Mouse (Mus musculus) right cerebral cortex, adult 18-20 months (tissue): ENCODE data around the gene Trim37.
A peak's percentile ranks its signal among the peaks of the same experiment; 100 is the strongest.

Source experiments
- DNase-seq: peaks from one replicate; pipeline ENCODE4 v3.0.0; 2022; ENCODE audit warnings: mixed read lengths

Gene Trim37

GRCm38 (mm10) chr11:87126824-87127816 lies at the start of gene Trim37:
Trim37 (plus strand) TSS chr11:87127077.
- peak; percentile 93 for DNase-seq

- no peak for DNase-seq
Observed at GRCm38 (mm10) chr11:87083712-87084111, 43.2 kb upstream of the Trim37 start.

GRCm38 (mm10) chr11:87085461-87085860 lies 41.4 kb upstream of the Trim37 start:
- no peak for DNase-seq

GRCm38 (mm10) chr11:87086290-87086984 lies 40.4 kb upstream of the Trim37 start, which contains the start of gene Smg8:
Smg8 (minus strand) TSS chr11:87086774.
- peak; percentile 87 for DNase-seq

GRCm38 (mm10) chr11:87087142-87087541 lies 39.7 kb upstream of the Trim37 start:
- no peak for DNase-seq

GRCm38 (mm10) chr11:87108409-87108754 lies 18.5 kb upstream of the Trim37 start, which contains the start of gene Prr11:
Prr11 (minus strand) TSS chr11:87108708.
- no peak for DNase-seq

GRCm38 (mm10) chr11:87108755-87109518 lies 17.9 kb upstream of the Trim37 start, which contains the start of gene Ska2:
Ska2 (plus strand) TSS chr11:87109234.
- peak; percentile 98 for DNase-seq

GRCm38 (mm10) chr11:87109519-87110171 lies 17.2 kb upstream of the Trim37 start:
- DNase-seq: peak; percentile 10

- DNase-seq: no peak
Observed at GRCm38 (mm10) chr11:87110172-87110909, 16.5 kb upstream of the Trim37 start.

GRCm38 (mm10) chr11:87121864-87122263 lies 5.0 kb upstream of the Trim37 start:
- no peak for DNase-seq

- no peak for DNase-seq
Observed at GRCm38 (mm10) chr11:87125562-87125961, 1.3 kb upstream of the Trim37 start.

- no peak for DNase-seq
Observed at GRCm38 (mm10) chr11:87126281-87126823, 525 bp upstream of the Trim37 start.

GRCm38 (mm10) chr11:87136233-87136632 lies 9.4 kb downstream of the Trim37 start:
- no peak for DNase-seq

- DNase-seq: no peak
Observed at GRCm38 (mm10) chr11:87158012-87158411, 31.1 kb downstream of the Trim37 start.

GRCm38 (mm10) chr11:87162687-87163086 lies 35.8 kb downstream of the Trim37 start:
- no peak for DNase-seq

GRCm38 (mm10) chr11:87163751-87164150 lies 36.9 kb downstream of the Trim37 start:
- no peak for DNase-seq

- DNase-seq: no peak
Observed at GRCm38 (mm10) chr11:87173625-87174024, 46.7 kb downstream of the Trim37 start.

- no peak for DNase-seq
Observed at GRCm38 (mm10) chr11:87175031-87175430, 48.2 kb downstream of the Trim37 start.

- DNase-seq: no peak
Observed at GRCm38 (mm10) chr11:87212313-87212712, 85.4 kb downstream of the Trim37 start.

GRCm38 (mm10) chr11:87222686-87223085 lies 95.8 kb downstream of the Trim37 start:
- DNase-seq: no peak

GRCm38 (mm10) chr11:87227056-87227455 lies 100.2 kb downstream of the Trim37 start:
- no peak for DNase-seq
